Mouse (Mus musculus): ENCODE results near the gene Usf2. TPM values are rescaled to one million over a fixed set of nuclear protein-coding genes. Genes with fewer than 3 reads are reported as not detected.
"Not testable (repeated sequence)": the region's sequence is repeated elsewhere in the genome, so short reads cannot be mapped to it uniquely, and the experiment has no call there.

Gene Usf2
- polyA plus RNA-seq, 1 experiment = 288 TPM

GRCm38 (mm10) chr7:30943909-30944635 lies 12.5 kb downstream of the Usf2 start, which contains the start of gene Hamp:
TSS of gene Hamp (minus strand) at chr7:30944032.
- no peak within 1 kb of the TSS for H3K27ac ChIP-seq (ENCODE audit: control insufficient read depth, insufficient read depth, low read length)
- peaks cover 10% of the 10 kb centered on the region for H3K36me3 ChIP-seq (ENCODE audit: control insufficient read depth, insufficient read depth, low read length)
- DNase-seq = no peak
- WGBS = 86% methylated on average over 9 of the region's 9 CpGs
- H3K4me1 ChIP-seq (replicated peaks; ENCODE audit: control insufficient read depth, insufficient read depth, low read length) = peaks cover 2% of the 10 kb centered on the region
- TF ChIP-seq CTCF (IDR thresholded peaks at IDR 0.05; ENCODE audit: borderline replicate concordance, control insufficient read depth, extremely low read depth, insufficient read depth, low read length, poor library complexity) (no peak), POLR2A (IDR thresholded peaks at IDR 0.05; ENCODE audit: control insufficient read depth, extremely low read depth, insufficient read depth, low read length, poor library complexity) (no peak)
- H3K27me3 ChIP-seq (ENCODE audit: control insufficient read depth, insufficient read depth, low read length) = no peaks in the 10 kb centered on the region
- no peak within 1 kb of the TSS for H3K4me3 ChIP-seq (ENCODE audit: control insufficient read depth, insufficient read depth, low read length)

GRCm38 (mm10) chr7:30942365-30942764 lies 14.2 kb downstream of the Usf2 start:
- H3K27ac ChIP-seq (ENCODE audit: control insufficient read depth, insufficient read depth, low read length); H3K36me3 ChIP-seq (ENCODE audit: control insufficient read depth, insufficient read depth, low read length); H3K4me3 ChIP-seq (ENCODE audit: control insufficient read depth, insufficient read depth, low read length); DNase-seq; H3K4me1 ChIP-seq (replicated peaks; ENCODE audit: control insufficient read depth, insufficient read depth, low read length); H3K27me3 ChIP-seq (ENCODE audit: control insufficient read depth, insufficient read depth, low read length): not testable (repeated sequence)
- WGBS = 18% methylated on average over 3 of the region's 3 CpGs

- not testable (repeated sequence) for H3K36me3 ChIP-seq (ENCODE audit: control insufficient read depth, insufficient read depth, low read length); DNase-seq; H3K27ac ChIP-seq (ENCODE audit: control insufficient read depth, insufficient read depth, low read length); H3K27me3 ChIP-seq (ENCODE audit: control insufficient read depth, insufficient read depth, low read length); H3K4me3 ChIP-seq (ENCODE audit: control insufficient read depth, insufficient read depth, low read length); H3K4me1 ChIP-seq (replicated peaks; ENCODE audit: control insufficient read depth, insufficient read depth, low read length)
- WGBS = 81% methylated on average over 1 of the region's 1 CpGs
These were observed 16.5 kb downstream of the Usf2 start for GRCm38 (mm10) chr7:30940070-30940469.

- not testable (repeated sequence) for H3K36me3 ChIP-seq (ENCODE audit: control insufficient read depth, insufficient read depth, low read length); DNase-seq; H3K27me3 ChIP-seq (ENCODE audit: control insufficient read depth, insufficient read depth, low read length); H3K4me3 ChIP-seq (ENCODE audit: control insufficient read depth, insufficient read depth, low read length); H3K4me1 ChIP-seq (replicated peaks; ENCODE audit: control insufficient read depth, insufficient read depth, low read length); H3K27ac ChIP-seq (ENCODE audit: control insufficient read depth, insufficient read depth, low read length)
- 73% methylated on average over 6 of the region's 6 CpGs for WGBS
These were observed 21.0 kb downstream of the Usf2 start for GRCm38 (mm10) chr7:30935422-30936099.

GRCm38 (mm10) chr7:30924581-30924980 lies 32.0 kb downstream of the Usf2 start, which contains the start of gene Hamp2:
TSS of gene Hamp2 (minus strand) at chr7:30924681.
- H3K4me3 ChIP-seq (ENCODE audit: control insufficient read depth, insufficient read depth, low read length); H3K27ac ChIP-seq (ENCODE audit: control insufficient read depth, insufficient read depth, low read length); H3K27me3 ChIP-seq (ENCODE audit: control insufficient read depth, insufficient read depth, low read length); H3K4me1 ChIP-seq (replicated peaks; ENCODE audit: control insufficient read depth, insufficient read depth, low read length); DNase-seq; H3K36me3 ChIP-seq (ENCODE audit: control insufficient read depth, insufficient read depth, low read length): not testable (repeated sequence)
- 86% methylated on average over 2 of the region's 2 CpGs for WGBS

- DNase-seq = no peak
- TF ChIP-seq POLR2A (IDR thresholded peaks at IDR 0.05; ENCODE audit: control insufficient read depth, extremely low read depth, insufficient read depth, low read length, poor library complexity) = no peak
- TF ChIP-seq CTCF (IDR thresholded peaks at IDR 0.05; ENCODE audit: borderline replicate concordance, control insufficient read depth, extremely low read depth, insufficient read depth, low read length, poor library complexity) = no peak
- 86% methylated on average over 3 of the region's 3 CpGs for WGBS
These were observed 32.5 kb downstream of the Usf2 start for GRCm38 (mm10) chr7:30924071-30924470.

GRCm38 (mm10) chr7:30922490-30922889 lies 34.1 kb downstream of the Usf2 start:
- WGBS = 30% methylated on average over 3 of the region's 3 CpGs
- H3K27ac ChIP-seq (ENCODE audit: control insufficient read depth, insufficient read depth, low read length); H3K4me1 ChIP-seq (replicated peaks; ENCODE audit: control insufficient read depth, insufficient read depth, low read length); DNase-seq; H3K27me3 ChIP-seq (ENCODE audit: control insufficient read depth, insufficient read depth, low read length); H3K36me3 ChIP-seq (ENCODE audit: control insufficient read depth, insufficient read depth, low read length); H3K4me3 ChIP-seq (ENCODE audit: control insufficient read depth, insufficient read depth, low read length): not testable (repeated sequence)

More at GRCm38 (mm10) chr7:30924071-30924470, 32.5 kb downstream of the Usf2 start:
- no peak overlapping the region for H3K27ac ChIP-seq (ENCODE audit: control insufficient read depth, insufficient read depth, low read length)
- no peaks in the 10 kb centered on the region for H3K4me1 ChIP-seq (replicated peaks; ENCODE audit: control insufficient read depth, insufficient read depth, low read length)
- no peaks in the 10 kb centered on the region for H3K36me3 ChIP-seq (ENCODE audit: control insufficient read depth, insufficient read depth, low read length)
- no peaks in the 10 kb centered on the region for H3K27me3 ChIP-seq (ENCODE audit: control insufficient read depth, insufficient read depth, low read length)
- H3K4me3 ChIP-seq (ENCODE audit: control insufficient read depth, insufficient read depth, low read length) = no peak overlapping the region

All from thymus, adult 2 months (tissue).